Mouse (Mus musculus): ENCODE measurements around the gene Sh3gl3. TPM values are rescaled to one million over a fixed set of nuclear protein-coding genes. Genes with fewer than 3 reads are reported as not detected.
A peak's percentile ranks its signal among the peaks of the same experiment; 100 is the strongest.

Gene Sh3gl3
- 40.6 and 42.5 TPM in 2 replicates for polyA plus RNA-seq (2016; fragmentation: Nextera tagmentation; extraction: Ambion mirVana)

DNA sequence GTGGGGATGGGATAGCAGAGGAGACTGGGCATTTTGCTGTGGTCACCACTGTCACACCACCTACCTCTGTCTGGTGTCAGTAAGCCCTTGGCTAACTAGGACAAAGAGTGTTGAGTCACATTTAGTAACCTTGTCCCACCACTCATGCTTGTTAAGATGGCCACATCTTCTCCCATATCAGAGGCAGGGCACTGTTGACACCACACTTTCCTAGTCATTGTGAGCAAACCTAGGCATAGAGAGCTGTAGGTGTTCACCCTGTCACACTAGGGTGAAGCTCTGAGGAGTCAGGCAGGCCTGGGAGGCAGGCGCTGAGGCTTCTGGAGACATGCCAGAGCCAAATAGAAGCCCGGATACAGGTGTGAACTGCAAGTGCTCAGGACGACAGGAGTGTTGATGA is at the start of gene Sh3gl3:
Sh3gl3 (plus strand) TSS at position 301 of the 400 bp plus-strand sequence.
- Histone ChIP-seq H3K27ac (no peak within 1 kb of the TSS), H3K36me3 (no peaks in the 10 kb centered on the region), H3K4me1 (peaks cover 17% of the 10 kb centered on the region; the same call in 1 of the 2 replicates), H3K4me2 (replicated peaks) (peak within 1 kb of the TSS; percentile 75), H3K4me3 (peak within 1 kb of the TSS; percentile 75), H3K9ac (peak within 1 kb of the TSS; percentile 71), H3K27me3 (peaks cover 6% of the 10 kb centered on the region; the same call in 1 of the 2 replicates), H3K9me3 (no peaks in the 10 kb centered on the region)
- ATAC-seq (ENCODE audit: insufficient number of reproducible peaks, insufficient read depth, low FRiP score, low TSS enrichment) = no peak
- WGBS = 94% methylated on average over 3 of the region's 3 CpGs

DNA sequence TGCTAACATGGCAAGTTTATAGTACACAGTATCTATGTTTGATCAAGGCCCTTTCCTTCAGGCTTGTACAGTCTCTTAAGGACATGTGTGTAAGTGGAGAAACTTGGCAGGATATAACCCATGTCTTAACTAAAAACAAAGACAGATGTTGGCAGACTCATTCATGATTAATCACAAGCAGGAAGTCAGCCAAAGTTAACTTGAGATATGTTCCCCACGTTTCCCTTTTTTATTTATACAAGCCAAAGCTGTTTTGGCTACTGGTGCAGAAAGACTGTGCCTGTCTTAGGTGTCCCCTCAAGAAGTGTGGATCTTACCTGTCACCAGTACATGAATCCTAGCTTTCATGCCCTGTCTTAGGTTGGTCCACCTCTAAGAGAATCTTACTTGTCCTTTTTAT is 35.4 kb upstream of the Sh3gl3 start:
- WGBS = 39% methylated on average over 1 of the region's 1 CpGs
- no peaks in the 10 kb centered on the region for H3K36me3 ChIP-seq
- H3K27me3 ChIP-seq = no peaks in the 10 kb centered on the region
- H3K27ac ChIP-seq = no peak overlapping the region
- H3K9me3 ChIP-seq = no peaks in the 10 kb centered on the region
- no peaks in the 10 kb centered on the region for H3K4me1 ChIP-seq
- no peak overlapping the region for H3K4me2 ChIP-seq (replicated peaks)
- ATAC-seq (ENCODE audit: insufficient number of reproducible peaks, insufficient read depth, low FRiP score, low TSS enrichment) = no peak
- no peak overlapping the region for H3K4me3 ChIP-seq
- no peak overlapping the region for H3K9ac ChIP-seq

DNA sequence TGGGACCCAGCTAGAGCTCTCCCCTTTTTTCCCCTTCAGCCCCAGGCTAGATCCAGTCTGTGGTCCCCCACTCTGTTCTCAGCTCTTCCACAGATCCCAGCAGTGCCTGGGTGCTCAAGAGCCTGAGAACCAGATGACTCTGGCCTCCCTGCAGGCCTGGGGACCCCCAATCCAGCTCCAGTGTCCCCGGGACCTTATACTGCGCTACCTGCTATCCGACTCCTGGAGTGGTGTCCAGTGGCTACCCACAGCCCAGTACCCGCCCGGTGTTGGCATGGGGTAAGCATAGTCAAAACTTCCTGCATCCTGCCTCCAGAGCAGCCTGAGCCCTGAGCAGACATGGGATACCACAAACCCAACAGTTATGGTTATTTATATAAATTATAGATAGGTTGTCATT is 26.5 kb upstream of the Sh3gl3 start:
- 86% methylated on average over 5 of the region's 5 CpGs for WGBS
- Histone ChIP-seq H3K27ac (no peak overlapping the region), H3K4me1 (no peaks in the 10 kb centered on the region), H3K4me3 (no peak overlapping the region), H3K4me2 (replicated peaks) (no peak overlapping the region), H3K9me3 (no peaks in the 10 kb centered on the region), H3K27me3 (no peaks in the 10 kb centered on the region), H3K36me3 (no peaks in the 10 kb centered on the region), H3K9ac (no peak overlapping the region)
- no peak for ATAC-seq (ENCODE audit: insufficient number of reproducible peaks, insufficient read depth, low FRiP score, low TSS enrichment)

DNA sequence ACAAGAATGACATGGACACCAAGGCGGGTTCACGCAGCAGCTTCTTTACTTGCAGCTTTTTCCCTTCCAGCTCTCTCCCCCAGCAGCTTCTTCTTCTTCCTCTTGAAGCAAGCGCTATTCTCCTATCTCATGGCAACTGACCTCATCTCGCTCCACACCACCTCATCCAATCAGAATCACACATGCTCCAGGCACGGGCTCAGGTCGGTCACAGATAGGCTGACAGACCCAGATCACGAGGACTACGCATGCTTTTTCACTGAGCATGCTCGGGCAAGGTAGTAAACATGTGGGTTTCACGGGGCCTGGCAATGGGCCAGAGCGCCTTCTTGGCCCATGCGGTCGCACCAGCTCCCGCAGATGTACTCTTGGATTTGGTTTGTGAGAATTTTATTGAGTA is 9.0 kb upstream of the Sh3gl3 start:
- no peak overlapping the region for H3K27ac ChIP-seq
- 94% methylated on average over 14 of the region's 14 CpGs for WGBS

DNA sequence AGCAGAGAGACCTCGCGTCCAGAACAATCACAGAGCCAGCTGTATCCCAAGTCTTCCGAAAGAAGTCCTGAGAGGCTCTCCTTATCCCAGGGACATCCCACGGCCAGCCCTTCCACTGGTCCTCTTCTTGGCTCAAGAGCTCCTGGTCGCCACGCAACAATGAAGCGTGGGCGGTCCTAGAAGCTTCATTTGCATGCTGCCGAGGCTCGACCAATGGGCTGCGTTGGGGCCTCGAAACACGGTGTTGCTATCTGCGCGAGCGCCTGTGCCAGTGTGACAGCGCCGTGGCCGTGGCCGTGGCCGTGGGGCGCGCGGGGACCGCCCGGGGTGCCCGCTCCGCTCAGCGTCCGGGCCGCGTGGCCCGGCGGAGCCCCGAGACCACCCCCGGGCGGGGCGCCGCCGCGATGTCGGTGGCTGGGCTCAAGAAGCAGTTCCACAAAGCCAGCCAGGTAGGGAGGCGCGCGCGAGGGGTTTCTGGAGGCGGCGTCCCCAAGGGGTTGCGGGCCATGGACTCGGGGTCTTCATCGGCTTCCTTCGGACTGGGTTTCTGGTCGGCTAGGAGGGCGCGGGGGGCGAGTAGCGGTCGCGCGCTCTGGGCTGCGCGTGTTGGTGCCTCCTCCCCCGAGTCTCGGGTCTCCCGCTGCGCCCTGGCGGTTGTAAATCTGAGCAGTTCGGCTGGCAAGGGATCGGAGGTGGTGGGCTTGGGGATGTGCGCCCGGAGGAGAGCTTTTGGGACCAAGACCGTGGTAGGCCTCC is 1.1 kb downstream of the Sh3gl3 start:
- Histone ChIP-seq H3K4me2 (replicated peaks) (peak overlapping the region; percentile 75), H3K4me3 (peak overlapping the region; percentile 75), H3K4me1 (peaks cover 17% of the 10 kb centered on the region; the same call in 1 of the 2 replicates), H3K9ac (peak overlapping the region; percentile 71), H3K36me3 (no peaks in the 10 kb centered on the region), H3K27ac (no peak overlapping the region), H3K9me3 (no peaks in the 10 kb centered on the region), H3K27me3 (peaks cover 6% of the 10 kb centered on the region; the same call in 1 of the 2 replicates)
- under 1% methylated on average over 72 of the region's 72 CpGs for WGBS
- ATAC-seq (ENCODE audit: insufficient number of reproducible peaks, insufficient read depth, low FRiP score, low TSS enrichment) = peak; percentile 90

More for the DNA sequence above, 9.0 kb upstream of the Sh3gl3 start:
- Histone ChIP-seq H3K9me3 (peaks cover 14% of the 10 kb centered on the region; the same call in 1 of the 2 replicates), H3K36me3 (no peaks in the 10 kb centered on the region), H3K9ac (no peak overlapping the region), H3K27me3 (no peaks in the 10 kb centered on the region), H3K4me3 (no peak overlapping the region), H3K4me2 (replicated peaks) (no peak overlapping the region), H3K4me1 (no peaks in the 10 kb centered on the region)
- no peak for ATAC-seq (ENCODE audit: insufficient number of reproducible peaks, insufficient read depth, low FRiP score, low TSS enrichment)

DNA sequence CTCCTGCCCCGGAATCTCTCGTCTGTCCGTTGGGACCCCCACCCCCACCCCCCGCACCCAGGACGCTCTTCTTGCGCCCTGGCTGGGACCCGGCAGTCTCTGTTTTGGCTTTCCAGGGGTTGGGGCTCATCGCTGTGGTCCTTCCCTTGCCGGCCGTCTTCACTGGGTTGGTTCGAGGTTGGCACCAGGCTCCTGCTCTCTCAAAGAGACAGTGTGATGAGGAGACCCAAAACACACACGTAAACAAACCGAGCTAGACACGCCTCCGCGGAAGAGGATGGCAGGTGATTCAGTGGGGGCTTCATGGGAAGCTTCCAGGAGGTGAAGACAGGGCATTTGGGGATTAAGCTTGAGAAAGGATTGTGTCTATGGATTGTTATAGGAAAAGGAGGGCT is 1.7 kb downstream of the Sh3gl3 start:
- H3K4me2 ChIP-seq (replicated peaks) = peak overlapping the region; percentile 75
- ATAC-seq (ENCODE audit: insufficient number of reproducible peaks, insufficient read depth, low FRiP score, low TSS enrichment) = no peak
- peaks cover 17% of the 10 kb centered on the region; the same call in 1 of the 2 replicates for H3K4me1 ChIP-seq
- H3K27me3 ChIP-seq = peaks cover 6% of the 10 kb centered on the region; the same call in 1 of the 2 replicates
- no peak overlapping the region for H3K27ac ChIP-seq
- WGBS = 3% methylated on average over 11 of the region's 16 CpGs
- peak overlapping the region; percentile 75 for H3K4me3 ChIP-seq
- no peaks in the 10 kb centered on the region for H3K9me3 ChIP-seq
- H3K9ac ChIP-seq = peak overlapping the region; percentile 71
- no peaks in the 10 kb centered on the region for H3K36me3 ChIP-seq

DNA sequence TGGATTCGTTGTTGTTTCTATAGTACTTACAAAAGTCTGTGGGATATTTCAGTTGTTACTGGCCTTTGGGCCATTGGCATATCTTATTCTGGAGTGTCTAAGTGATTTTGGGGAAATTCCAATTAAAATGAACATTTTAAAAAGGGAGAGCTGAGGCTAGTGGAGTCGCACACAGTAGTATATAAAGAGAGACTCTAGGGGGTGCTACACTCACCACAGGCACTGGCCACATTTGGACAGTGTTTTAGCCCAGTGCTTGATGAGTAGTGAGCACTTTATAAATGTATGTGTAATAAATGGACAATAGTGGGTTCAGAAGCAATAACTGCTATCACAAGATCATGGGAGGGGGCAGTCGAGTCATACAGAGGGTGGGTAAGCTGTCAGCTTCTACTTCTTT is 2.6 kb downstream of the Sh3gl3 start:
- WGBS = 48% methylated on average over 3 of the region's 3 CpGs

DNA sequence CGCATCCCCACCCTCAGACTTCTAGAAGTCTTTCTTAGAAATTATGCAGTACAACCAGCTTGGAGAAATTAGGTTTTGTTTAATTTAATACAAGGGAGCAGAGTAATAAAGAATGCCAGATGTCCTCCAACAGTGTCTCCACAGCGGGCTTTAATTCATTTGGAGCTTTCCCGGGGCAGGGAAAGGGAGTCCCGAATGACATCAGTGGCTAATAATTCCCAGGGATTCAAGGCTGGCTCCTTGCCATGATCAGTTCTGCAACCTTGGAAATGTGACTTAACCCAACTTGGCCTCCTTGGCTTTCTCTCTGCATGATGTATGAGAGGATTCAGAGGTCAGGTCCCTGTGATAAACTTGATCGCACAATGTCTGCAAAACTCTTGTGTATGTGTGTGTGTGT is 3.7 kb downstream of the Sh3gl3 start:
- ATAC-seq (ENCODE audit: insufficient number of reproducible peaks, insufficient read depth, low FRiP score, low TSS enrichment) = no peak
- Histone ChIP-seq H3K27ac (0 out of 2 replicates have a peak overlapping the region, but pooled peaks have one; percentile 43), H3K36me3 (no peaks in the 10 kb centered on the region), H3K4me2 (replicated peaks) (no peak overlapping the region), H3K4me3 (no peak overlapping the region), H3K27me3 (peaks cover 6% of the 10 kb centered on the region; the same call in 1 of the 2 replicates), H3K9ac (no peak overlapping the region), H3K9me3 (peaks cover 3% of the 10 kb centered on the region; the same call in 1 of the 2 replicates), H3K4me1 (peaks cover 17% of the 10 kb centered on the region; the same call in 1 of the 2 replicates)
- 39% methylated on average over 5 of the region's 5 CpGs for WGBS

More for the DNA sequence above, 2.6 kb downstream of the Sh3gl3 start:
- Histone ChIP-seq H3K4me1 (peaks cover 17% of the 10 kb centered on the region; the same call in 1 of the 2 replicates), H3K9me3 (no peaks in the 10 kb centered on the region), H3K27me3 (peaks cover 6% of the 10 kb centered on the region; the same call in 1 of the 2 replicates), H3K36me3 (no peaks in the 10 kb centered on the region), H3K9ac (no peak overlapping the region), H3K4me2 (replicated peaks) (peak overlapping the region; percentile 75; the same call in 1 of the 2 replicates), H3K4me3 (no peak overlapping the region), H3K27ac (no peak overlapping the region)
- no peak for ATAC-seq (ENCODE audit: insufficient number of reproducible peaks, insufficient read depth, low FRiP score, low TSS enrichment)

DNA sequence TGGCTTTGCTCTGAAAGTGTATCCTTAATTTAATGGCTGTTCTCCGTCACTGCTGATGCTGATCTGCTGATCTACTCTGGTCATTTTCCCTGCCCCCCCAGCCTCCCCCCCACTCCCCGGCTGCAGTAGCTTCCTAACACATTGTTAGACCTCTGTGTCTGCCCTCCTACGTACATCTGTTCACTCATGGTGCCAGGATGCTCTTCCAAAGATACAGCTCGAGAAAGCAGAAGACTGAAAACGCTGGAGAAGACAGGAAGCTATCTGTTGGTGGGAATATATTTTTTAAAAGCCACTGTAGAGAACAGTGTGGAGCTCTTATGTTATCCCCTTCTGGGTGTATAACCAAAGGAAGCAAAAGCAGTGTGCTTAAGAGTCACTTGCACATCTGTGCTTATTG is 7.3 kb downstream of the Sh3gl3 start:
- no peak overlapping the region for H3K27ac ChIP-seq
- H3K9me3 ChIP-seq = peaks cover 3% of the 10 kb centered on the region; the same call in 1 of the 2 replicates
- H3K27me3 ChIP-seq = no peaks in the 10 kb centered on the region; the same call in 1 of the 2 replicates
- no peak overlapping the region for H3K4me2 ChIP-seq (replicated peaks)
- 85% methylated on average over 5 of the region's 5 CpGs for WGBS
- no peaks in the 10 kb centered on the region for H3K36me3 ChIP-seq
- ATAC-seq (ENCODE audit: insufficient number of reproducible peaks, insufficient read depth, low FRiP score, low TSS enrichment) = no peak
- peaks cover 13% of the 10 kb centered on the region; the same call in 1 of the 2 replicates for H3K4me1 ChIP-seq
- no peak overlapping the region for H3K9ac ChIP-seq
- H3K4me3 ChIP-seq = no peak overlapping the region

DNA sequence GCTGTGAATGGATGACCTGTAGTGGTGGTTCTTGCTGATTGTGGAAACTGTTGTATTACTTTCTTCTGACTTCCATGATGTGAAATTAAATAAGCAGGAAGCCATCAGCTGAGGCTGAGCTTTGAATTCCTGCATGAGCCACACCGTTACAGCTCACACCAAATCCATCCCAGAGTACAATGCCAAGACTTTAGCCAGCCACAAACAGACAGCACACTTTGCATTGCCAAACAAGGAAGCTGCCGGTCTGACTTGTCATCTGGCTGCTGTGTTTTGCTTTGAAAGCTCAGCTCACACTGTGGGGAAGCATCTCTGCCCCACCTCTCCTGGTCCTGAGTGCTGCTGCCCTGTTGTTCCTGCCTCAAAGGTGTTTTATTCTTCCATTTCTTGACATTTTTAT is 9.1 kb downstream of the Sh3gl3 start:
- Histone ChIP-seq H3K27ac (no peak overlapping the region), H3K4me1 (peaks cover 3% of the 10 kb centered on the region; the same call in 1 of the 2 replicates), H3K36me3 (no peaks in the 10 kb centered on the region), H3K4me2 (replicated peaks) (no peak overlapping the region), H3K9ac (no peak overlapping the region), H3K4me3 (no peak overlapping the region), H3K9me3 (peaks cover 3% of the 10 kb centered on the region; the same call in 1 of the 2 replicates), H3K27me3 (no peaks in the 10 kb centered on the region)
- 23% methylated on average over 2 of the region's 2 CpGs for WGBS
- ATAC-seq (ENCODE audit: insufficient number of reproducible peaks, insufficient read depth, low FRiP score, low TSS enrichment) = no peak

DNA sequence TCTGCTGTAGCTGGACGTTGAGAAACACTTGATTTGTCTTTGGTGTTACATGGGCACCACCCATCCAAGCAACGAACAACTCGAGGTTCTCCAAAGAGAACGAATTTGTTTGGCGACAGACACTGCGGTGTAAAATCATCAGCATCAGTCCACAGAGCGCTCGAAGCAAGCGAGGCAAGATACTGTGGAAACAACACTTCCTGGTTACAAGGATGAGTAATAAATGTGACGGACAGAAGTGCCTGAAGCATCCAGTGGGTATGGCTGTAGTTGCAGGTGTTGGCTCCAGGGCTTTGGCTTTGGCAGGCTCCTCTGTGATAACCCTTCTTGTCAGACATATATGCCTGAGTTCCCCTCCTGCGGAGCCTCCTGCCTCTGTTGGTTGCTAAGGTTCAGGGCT is 18.0 kb downstream of the Sh3gl3 start:
- Histone ChIP-seq H3K36me3 (no peaks in the 10 kb centered on the region), H3K9me3 (no peaks in the 10 kb centered on the region), H3K4me2 (replicated peaks) (no peak overlapping the region), H3K27ac (no peak overlapping the region), H3K4me1 (peaks cover 3% of the 10 kb centered on the region; the same call in 1 of the 2 replicates), H3K4me3 (no peak overlapping the region), H3K27me3 (no peaks in the 10 kb centered on the region), H3K9ac (no peak overlapping the region)
- no peak for ATAC-seq (ENCODE audit: insufficient number of reproducible peaks, insufficient read depth, low FRiP score, low TSS enrichment)
- 89% methylated on average over 11 of the region's 11 CpGs for WGBS

DNA sequence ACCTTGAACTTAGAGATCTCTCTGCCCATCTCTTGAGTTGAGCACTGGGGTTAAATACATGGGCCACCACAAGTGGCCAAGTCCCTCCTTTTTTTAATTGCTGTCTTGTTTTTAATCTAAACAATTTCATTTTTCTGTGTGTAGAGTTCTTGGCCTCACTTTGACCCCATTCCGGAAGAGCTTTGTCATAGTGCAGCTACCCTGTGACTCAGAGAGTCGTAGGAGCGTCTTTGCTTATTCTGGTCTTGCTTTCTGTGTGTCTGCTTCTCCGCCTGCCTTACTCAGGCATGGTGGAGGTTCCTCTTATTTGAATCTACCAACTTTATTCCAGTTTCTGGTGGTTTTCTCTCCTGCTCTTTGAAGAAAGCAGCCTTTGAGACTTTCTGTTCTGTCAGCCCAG is 18.9 kb downstream of the Sh3gl3 start:
- no peaks in the 10 kb centered on the region for H3K4me1 ChIP-seq
- ATAC-seq (ENCODE audit: insufficient number of reproducible peaks, insufficient read depth, low FRiP score, low TSS enrichment) = no peak
- no peak overlapping the region for H3K4me2 ChIP-seq (replicated peaks)
- H3K27me3 ChIP-seq = no peaks in the 10 kb centered on the region
- no peaks in the 10 kb centered on the region for H3K9me3 ChIP-seq
- WGBS = 86% methylated on average over 4 of the region's 4 CpGs
- no peaks in the 10 kb centered on the region for H3K36me3 ChIP-seq
- no peak overlapping the region for H3K27ac ChIP-seq
- no peak overlapping the region for H3K9ac ChIP-seq
- no peak overlapping the region for H3K4me3 ChIP-seq

All from embryonic facial prominence, embryonic 12.5 days (tissue).